Mouse (Mus musculus): Measurements from ENCODE around the gene Sod2. TPM values are rescaled to one million over a fixed set of nuclear protein-coding genes. Genes with fewer than 3 reads are reported as not detected.
A peak's percentile ranks its signal among the peaks of the same experiment; 100 is the strongest.
"Not testable (repeated sequence)": the region's sequence is repeated elsewhere in the genome, so short reads cannot be mapped to it uniquely, and the experiment has no call there.

The Sod2 gene
- polyA plus RNA-seq, 1 experiment from 2014 or later = 173 TPM

GRCm38 (mm10) chr17:13004436-13004835 is 2.2 kb upstream of the Sod2 start:
- H3K9ac ChIP-seq (replicated peaks; ENCODE audit: low read depth, low read length); H3K36me3 ChIP-seq (ENCODE audit: control insufficient read depth, insufficient read depth, low read length); H3K9me3 ChIP-seq (ENCODE audit: control insufficient read depth, low read length); H3K4me3 ChIP-seq (ENCODE audit: low read depth, low read length); ATAC-seq (ENCODE audit: low read depth); H3K27me3 ChIP-seq (ENCODE audit: control insufficient read depth, insufficient read depth, low read length); H3K4me2 ChIP-seq (ENCODE audit: low read depth, low read length); H3K27ac ChIP-seq (ENCODE audit: low read depth, low read length); H3K4me1 ChIP-seq (ENCODE audit: control insufficient read depth, insufficient read depth, low read length): not testable (repeated sequence)
- WGBS = 89% methylated on average over 2 of the region's 2 CpGs

- H3K27ac ChIP-seq (ENCODE audit: low read depth, low read length) = no peak overlapping the region; the same call in 1 of the 2 replicates
- H3K9me3 ChIP-seq (ENCODE audit: control insufficient read depth, low read length) = no peaks in the 10 kb centered on the region
- 0 out of 2 replicates have a peak overlapping the region, but pooled peaks have one; percentile 34 for H3K9ac ChIP-seq (replicated peaks; ENCODE audit: low read depth, low read length)
- H3K27me3 ChIP-seq (ENCODE audit: control insufficient read depth, insufficient read depth, low read length) = no peaks in the 10 kb centered on the region
- H3K36me3 ChIP-seq (ENCODE audit: control insufficient read depth, insufficient read depth, low read length) = 0 out of 2 replicates have a peak, but pooled peaks cover 5% of the 10 kb centered on the region
- no peak for ATAC-seq (ENCODE audit: low read depth)
- peak overlapping the region; percentile 88 for H3K4me2 ChIP-seq (ENCODE audit: low read depth, low read length)
- H3K4me1 ChIP-seq (ENCODE audit: control insufficient read depth, insufficient read depth, low read length) = peaks cover 8% of the 10 kb centered on the region; the same call in 1 of the 2 replicates
- WGBS = 39% methylated on average over 5 of the region's 5 CpGs
- peak overlapping the region; percentile 79 for H3K4me3 ChIP-seq (ENCODE audit: low read depth, low read length)
Measured at GRCm38 (mm10) chr17:13006984-13007383, 338 bp downstream of the Sod2 start.

- ATAC-seq (ENCODE audit: low read depth) = peak; percentile 97
- Histone ChIP-seq H3K4me2 (ENCODE audit: low read depth, low read length) (peak overlapping the region; percentile 88), H3K9ac (replicated peaks; ENCODE audit: low read depth, low read length) (peak overlapping the region; percentile 76), H3K27ac (ENCODE audit: low read depth, low read length) (peak overlapping the region; percentile 87), H3K36me3 (ENCODE audit: control insufficient read depth, insufficient read depth, low read length) (0 out of 2 replicates have a peak, but pooled peaks cover 5% of the 10 kb centered on the region), H3K9me3 (ENCODE audit: control insufficient read depth, low read length) (no peaks in the 10 kb centered on the region), H3K4me1 (ENCODE audit: control insufficient read depth, insufficient read depth, low read length) (peaks cover 8% of the 10 kb centered on the region; the same call in 1 of the 2 replicates), H3K27me3 (ENCODE audit: control insufficient read depth, insufficient read depth, low read length) (no peaks in the 10 kb centered on the region), H3K4me3 (ENCODE audit: low read depth, low read length) (peak overlapping the region; percentile 79)
- 1% methylated on average over 69 of the region's 76 CpGs for WGBS
Measured at GRCm38 (mm10) chr17:13007730-13008425, 1.2 kb downstream of the Sod2 start.

DNA sequence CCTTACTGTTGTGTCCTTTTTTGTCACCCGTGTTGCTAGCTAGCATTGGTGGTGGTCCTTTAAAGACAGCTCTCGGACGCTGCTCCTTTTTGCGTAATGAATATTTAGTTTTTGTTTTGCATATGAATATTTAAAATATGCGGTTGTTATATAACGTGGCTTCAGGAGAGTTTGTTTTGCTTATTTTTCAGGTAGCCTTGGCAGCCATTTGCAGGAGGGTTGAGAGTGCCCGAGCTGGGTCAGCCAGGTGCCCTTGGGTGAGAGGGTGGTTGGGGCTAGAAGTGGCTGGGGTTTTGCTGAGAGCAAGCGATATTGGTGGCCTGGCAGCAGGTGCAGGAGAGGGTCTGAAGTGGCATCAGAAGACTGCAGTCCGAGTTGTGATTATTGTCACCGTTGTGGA is 1.9 kb downstream of the Sod2 start:
- peak overlapping the region; percentile 79 for H3K4me3 ChIP-seq (ENCODE audit: low read depth, low read length)
- WGBS = 2% methylated on average over 10 of the region's 10 CpGs
- ATAC-seq (ENCODE audit: low read depth) = no peak
- H3K4me2 ChIP-seq (ENCODE audit: low read depth, low read length) = peak overlapping the region; percentile 88
- peak overlapping the region; percentile 87 for H3K27ac ChIP-seq (ENCODE audit: low read depth, low read length)
- H3K9ac ChIP-seq (replicated peaks; ENCODE audit: low read depth, low read length) = peak overlapping the region; percentile 76
- peaks cover 8% of the 10 kb centered on the region; the same call in 1 of the 2 replicates for H3K36me3 ChIP-seq (ENCODE audit: control insufficient read depth, insufficient read depth, low read length)
- H3K9me3 ChIP-seq (ENCODE audit: control insufficient read depth, low read length) = no peaks in the 10 kb centered on the region
- no peaks in the 10 kb centered on the region for H3K27me3 ChIP-seq (ENCODE audit: control insufficient read depth, insufficient read depth, low read length)
- H3K4me1 ChIP-seq (ENCODE audit: control insufficient read depth, insufficient read depth, low read length) = peaks cover 8% of the 10 kb centered on the region; the same call in 1 of the 2 replicates

DNA sequence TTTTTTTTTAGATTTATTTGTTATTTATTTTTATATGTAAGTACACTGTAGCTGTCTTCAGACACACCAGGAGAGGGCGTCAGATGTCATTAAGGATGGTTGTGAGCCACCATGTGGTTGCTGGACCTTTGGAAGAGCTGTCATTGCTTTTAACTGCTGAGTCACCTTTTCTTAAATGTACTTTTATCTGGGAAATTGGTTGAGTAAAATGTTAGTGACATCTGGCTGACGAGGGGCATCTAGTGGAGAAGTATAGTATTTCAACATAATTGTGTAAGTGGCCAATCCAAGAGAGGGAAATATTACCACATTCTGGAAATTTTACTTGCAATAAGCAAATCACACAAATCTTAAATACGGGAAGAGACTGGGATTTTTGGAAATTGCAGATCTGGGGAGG is 3.2 kb downstream of the Sod2 start:
- ATAC-seq (ENCODE audit: low read depth) = no peak
- H3K36me3 ChIP-seq (ENCODE audit: control insufficient read depth, insufficient read depth, low read length) = peaks cover 18% of the 10 kb centered on the region
- 41% methylated on average over 3 of the region's 3 CpGs for WGBS

GRCm38 (mm10) chr17:13013316-13013715 is 6.7 kb downstream of the Sod2 start:
- no peak overlapping the region for H3K4me3 ChIP-seq (ENCODE audit: low read depth, low read length)
- H3K36me3 ChIP-seq (ENCODE audit: control insufficient read depth, insufficient read depth, low read length) = peaks cover 31% of the 10 kb centered on the region
- no peak overlapping the region for H3K9ac ChIP-seq (replicated peaks; ENCODE audit: low read depth, low read length)
- no peak overlapping the region for H3K27ac ChIP-seq (ENCODE audit: low read depth, low read length)
- H3K4me2 ChIP-seq (ENCODE audit: low read depth, low read length) = no peak overlapping the region
- H3K9me3 ChIP-seq (ENCODE audit: control insufficient read depth, low read length) = no peaks in the 10 kb centered on the region
- WGBS = 80% methylated on average over 3 of the region's 3 CpGs
- peaks cover 8% of the 10 kb centered on the region; the same call in 1 of the 2 replicates for H3K4me1 ChIP-seq (ENCODE audit: control insufficient read depth, insufficient read depth, low read length)
- H3K27me3 ChIP-seq (ENCODE audit: control insufficient read depth, insufficient read depth, low read length) = no peaks in the 10 kb centered on the region
- ATAC-seq (ENCODE audit: low read depth) = no peak

More for the DNA sequence above, 3.2 kb downstream of the Sod2 start:
- Histone ChIP-seq H3K27me3 (ENCODE audit: control insufficient read depth, insufficient read depth, low read length) (no peaks in the 10 kb centered on the region), H3K4me3 (ENCODE audit: low read depth, low read length) (no peak overlapping the region), H3K4me2 (ENCODE audit: low read depth, low read length) (no peak overlapping the region), H3K9ac (replicated peaks; ENCODE audit: low read depth, low read length) (no peak overlapping the region), H3K9me3 (ENCODE audit: control insufficient read depth, low read length) (no peaks in the 10 kb centered on the region), H3K4me1 (ENCODE audit: control insufficient read depth, insufficient read depth, low read length) (peaks cover 8% of the 10 kb centered on the region; the same call in 1 of the 2 replicates), H3K27ac (ENCODE audit: low read depth, low read length) (no peak overlapping the region)

- H3K4me3 ChIP-seq (ENCODE audit: low read depth, low read length); H3K4me1 ChIP-seq (ENCODE audit: control insufficient read depth, insufficient read depth, low read length); H3K9me3 ChIP-seq (ENCODE audit: control insufficient read depth, low read length); H3K27ac ChIP-seq (ENCODE audit: low read depth, low read length); H3K9ac ChIP-seq (replicated peaks; ENCODE audit: low read depth, low read length); ATAC-seq (ENCODE audit: low read depth); H3K4me2 ChIP-seq (ENCODE audit: low read depth, low read length); H3K27me3 ChIP-seq (ENCODE audit: control insufficient read depth, insufficient read depth, low read length); H3K36me3 ChIP-seq (ENCODE audit: control insufficient read depth, insufficient read depth, low read length): not testable (repeated sequence)
- 88% methylated on average over 3 of the region's 12 CpGs for WGBS
Measured at GRCm38 (mm10) chr17:13036627-13037192, 30.1 kb downstream of the Sod2 start.

- not testable (repeated sequence) for H3K4me3 ChIP-seq (ENCODE audit: low read depth, low read length); H3K9ac ChIP-seq (replicated peaks; ENCODE audit: low read depth, low read length); H3K27ac ChIP-seq (ENCODE audit: low read depth, low read length); H3K27me3 ChIP-seq (ENCODE audit: control insufficient read depth, insufficient read depth, low read length); H3K9me3 ChIP-seq (ENCODE audit: control insufficient read depth, low read length); H3K36me3 ChIP-seq (ENCODE audit: control insufficient read depth, insufficient read depth, low read length); H3K4me1 ChIP-seq (ENCODE audit: control insufficient read depth, insufficient read depth, low read length); H3K4me2 ChIP-seq (ENCODE audit: low read depth, low read length)
- 8% methylated on average over 3 of the region's 4 CpGs for WGBS
- peak; percentile 93 for ATAC-seq (ENCODE audit: low read depth)
Measured at GRCm38 (mm10) chr17:13043846-13044673, 37.4 kb downstream of the Sod2 start.

Data from neural tube, embryonic 14.5 days (tissue).